9 mouse cellular contexts compared by ENCODE assay signal in genomic region chr15:92396770-92397608, GRCm38 (mm10). TPM values are rescaled to one million over a fixed set of nuclear protein-coding genes. Genes with fewer than 3 reads are reported as not detected.
A peak's percentile ranks its signal among the peaks of the same experiment; 100 is the strongest.
DNase-seq lines count a peak whose midpoint lies in the region; ATAC-seq lines count a peak whose summit lies in the region.
"Had no signal": no experiment of that assay in that cellular context is flagged by ENCODE, and none has a peak within 500 bp of the region (broad histone marks: within the 10 kb centered on the region; RNA-seq: fewer than 3 reads in every experiment).

Gene Pdzrn4, plus strand, starts transcription at chr15:92396881.

- peak within 1 kb of the TSS; percentile 42 for H3K9ac ChIP-seq in hindbrain, embryonic 15.5 days
- peak within 1 kb of the TSS; percentile 28; the same call in 1 of the 2 replicates for H3K9ac ChIP-seq in limb, embryonic 15.5 days

- peak; percentile 87 for ATAC-seq in hindbrain, embryonic 15.5 days (ENCODE audit: low FRiP score, low read depth)
- 0 out of 2 replicates have a peak, but pooled peaks have one; percentile 40 for ATAC-seq in limb, embryonic 15.5 days (ENCODE audit: insufficient number of reproducible peaks, low FRiP score, low TSS enrichment, low read depth)

- peak; percentile 62 to 73 for DNase-seq in cerebellum, postnatal 10 days
- no peak for DNase-seq in cerebellum, adult 11 months
- peak; percentile 51 for DNase-seq in brain, adult 2 months (ENCODE audit: low read depth, low spot score)
- DNase-seq in gastrocnemius, postnatal 14 days, result peak; percentile 32
- DNase-seq in retina, embryonic 14.5 days (ENCODE audit: low spot score), result peak; percentile 68
- no peak for DNase-seq in thymus, postnatal 25 days

- intact Hi-C loops in gastrocnemius, postnatal 14 days (cut with DNase I; ENCODE audit: low total_unique reads), result no loop called here

- H3K27me3 ChIP-seq in hindbrain, embryonic 15.5 days, result peaks cover 20% of the 10 kb centered on the region
- H3K27me3 ChIP-seq in limb, embryonic 15.5 days, result peaks cover 31% of the 10 kb centered on the region

- no peaks in the 10 kb centered on the region for H3K9me3 ChIP-seq in hindbrain, embryonic 15.5 days
- H3K9me3 ChIP-seq in limb, embryonic 15.5 days, result 0 out of 2 replicates have a peak, but pooled peaks cover 3% of the 10 kb centered on the region

- no peak within 1 kb of the TSS for H3K27ac ChIP-seq in hindbrain, embryonic 15.5 days (replicated peaks)
- H3K27ac ChIP-seq in limb, embryonic 15.5 days, result no peak within 1 kb of the TSS

- peaks cover 14% of the 10 kb centered on the region; the same call in 1 of the 2 replicates for H3K4me1 ChIP-seq in hindbrain, embryonic 15.5 days (replicated peaks)
- H3K4me1 ChIP-seq in limb, embryonic 15.5 days, result peaks cover 15% of the 10 kb centered on the region

- WGBS in hindbrain, embryonic 15.5 days, result under 1% methylated on average over 65 of the region's 65 CpGs
- under 1% methylated on average over 65 of the region's 65 CpGs for WGBS in limb, embryonic 15.5 days

- no peaks in the 10 kb centered on the region for H3K36me3 ChIP-seq in hindbrain, embryonic 15.5 days
- no peaks in the 10 kb centered on the region for H3K36me3 ChIP-seq in limb, embryonic 15.5 days

- peak within 1 kb of the TSS; percentile 98 for H3K4me2 ChIP-seq in hindbrain, embryonic 15.5 days
- H3K4me2 ChIP-seq in limb, embryonic 15.5 days, result peak within 1 kb of the TSS; percentile 83

- peak within 1 kb of the TSS; percentile 56 for H3K4me3 ChIP-seq in hindbrain, embryonic 15.5 days
- H3K4me3 ChIP-seq in limb, embryonic 15.5 days, result peak within 1 kb of the TSS; percentile 43
- H3K4me3 ChIP-seq: erythroblast, embryonic 14.5 days had no signal

RNA-seq across cellular contexts. Expression of gene Pdzrn4, which starts in this region (rescaled TPM):
- 1 to 10 TPM in 1 of 2 experiments, under 1 TPM in 1; 0.33 to 1.2 TPM for total RNA-seq in gastrocnemius, postnatal 14 days (2021)
- polyA plus RNA-seq in hindbrain, embryonic 15.5 days (2015; fragmentation: Nextera tagmentation; extraction: Ambion mirVana), result 30.5 and 31.2 TPM in 2 replicates
- 2.9 and 3.0 TPM in 2 replicates for polyA plus RNA-seq in limb, embryonic 15.5 days (2015; fragmentation: Nextera tagmentation; extraction: Ambion mirVana)

Comparison
In these comparisons a context has a peak if more than half of its experiments do, and no peak if none do; other contexts are left out.
1. DNase-seq: peak in cerebellum, postnatal 10 days (2 of 2), brain, adult 2 months (single experiment), gastrocnemius, postnatal 14 days (single experiment) and retina, embryonic 14.5 days (single experiment); none in cerebellum, adult 11 months (single experiment) and thymus, postnatal 25 days (single experiment).